Mouse (Mus musculus) G1E (cell line): ENCODE results near the gene Lrba.

Source experiments
- GATA1 ChIP-seq: IDR thresholded peaks from 2 replicates; pipeline ENCODE4 v1.6.1; 2012; ENCODE audit warnings: borderline replicate concordance, low read length, inconsistent platforms, mixed read lengths
- POLR2AphosphoS5 ChIP-seq: IDR thresholded peaks from 2 replicates; pipeline ENCODE4 v1.6.1; 2012; ENCODE audit warnings: low read depth, low read length, inconsistent platforms; ENCODE audit not compliant: insufficient replicate concordance

DNA sequence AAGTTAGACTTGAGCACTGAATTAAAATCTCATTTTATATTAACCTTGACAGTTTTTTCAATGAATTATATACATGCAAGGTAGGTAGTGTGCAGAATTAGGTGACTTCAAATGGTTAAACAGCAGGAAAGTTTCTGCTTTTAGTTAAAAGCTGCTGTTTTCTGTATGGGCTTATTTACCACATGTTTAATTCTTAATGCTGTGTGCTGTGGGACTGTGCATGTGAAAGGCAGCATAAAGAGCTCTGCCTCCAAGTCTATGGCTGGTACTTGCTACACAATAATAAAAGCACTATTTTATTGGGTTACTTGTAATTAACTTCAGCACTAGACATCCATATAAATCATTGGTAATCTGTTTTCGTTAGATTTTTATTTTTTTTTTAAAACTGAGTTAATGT, 160.6 kb downstream of the Lrba start:
- no peak for TF ChIP-seq POLR2AphosphoS5
- TF ChIP-seq GATA1, result no peak
